Mouse (Mus musculus) forebrain, embryonic 16.5 days (tissue): ENCODE measurements around the gene Zfp865. TPM values are rescaled to one million over a fixed set of nuclear protein-coding genes. Genes with fewer than 3 reads are reported as not detected.

Experiments
- ATAC-seq: fragments of 200-750 bp; cut with Nextera tagmentation; 2 replicates; pipeline ENCODE4 v1.8.0; 2017; ENCODE audit warnings: mild to moderate bottlenecking, moderate library complexity
- H3K27ac ChIP-seq: fragments of 300-500 bp; sonication (generic); 2 replicates; pipeline ENCODE4 v1.5.1; 2014; ENCODE audit warnings: low read length, control low read depth
- H3K27me3 ChIP-seq: fragments of 300-500 bp; sonication (generic); replicated peaks from 2 replicates; pipeline ENCODE4 v1.6.1; 2014; ENCODE audit warnings: low read length; ENCODE audit not compliant: control insufficient read depth, insufficient read depth
- H3K36me3 ChIP-seq: fragments of 300-500 bp; sonication (generic); 2 replicates; pipeline ENCODE4 v1.6.1; 2014; ENCODE audit not compliant: control insufficient read depth, insufficient read depth
- H3K4me1 ChIP-seq: fragments of 300-500 bp; sonication (generic); replicated peaks from 2 replicates; pipeline ENCODE4 v1.6.1; 2014; ENCODE audit warnings: low read length; ENCODE audit not compliant: control insufficient read depth, insufficient read depth
- H3K4me2 ChIP-seq: fragments of 300-500 bp; sonication (generic); 2 replicates; pipeline ENCODE4 v1.6.1; 2014; ENCODE audit warnings: mild to moderate bottlenecking, low read length, control low read depth
- H3K4me3 ChIP-seq: fragments of 300-500 bp; sonication (generic); replicated peaks from 2 replicates; pipeline ENCODE4 v1.5.1; 2014; ENCODE audit warnings: mild to moderate bottlenecking, low read length, control low read depth
- H3K9ac ChIP-seq: fragments of 300-500 bp; sonication (generic); replicated peaks from 2 replicates; pipeline ENCODE4 v1.6.1; 2014; ENCODE audit warnings: low read depth, low read length, control low read depth
- H3K9me3 ChIP-seq: fragments of 300-500 bp; sonication (generic); 2 replicates; pipeline ENCODE4 v1.6.1; 2016; ENCODE audit warnings: low read length; ENCODE audit not compliant: control insufficient read depth
- WGBS: fragments of 180-500 bp; shearing (Covaris S2); extraction: QIAGEN DNeasy Blood & Tissue Kit; methylation state at CpG from one replicate; pipeline ENCODE4 v1.1.7; 2014; 5-methylcytosine and 5-hydroxymethylcytosine counted together
- polyA plus RNA-seq: library from polyadenylated mRNA; unstranded; fragments of >200 nt; fragmentation: Nextera tagmentation; extraction: Ambion mirVana; gene quantifications from 2 replicates; pipeline ENCODE4 v1.2.1, GENCODE M21; 2015

Gene Zfp865
- polyA plus RNA-seq, 1 experiment from 2014 or later, result 6.5 TPM

DNA sequence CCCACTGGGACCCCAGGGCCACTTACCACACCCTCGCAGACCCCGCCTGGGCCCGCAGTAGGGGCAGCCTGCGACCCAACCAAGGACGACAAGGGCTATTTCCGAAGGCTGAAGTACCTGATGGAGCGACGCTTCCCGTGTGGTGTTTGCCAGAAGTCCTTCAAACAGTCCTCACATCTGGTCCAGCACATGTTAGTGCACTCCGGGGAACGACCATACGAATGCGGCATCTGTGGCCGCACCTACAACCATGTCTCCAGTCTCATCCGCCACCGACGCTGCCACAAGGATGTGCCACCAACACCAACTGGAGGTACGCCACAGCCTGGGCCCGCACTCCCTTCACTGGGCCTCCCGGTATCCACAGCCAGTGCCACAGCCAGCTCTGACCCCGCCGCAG lies 9.4 kb downstream of the Zfp865 start:
- Histone ChIP-seq H3K36me3 (peaks cover 50% of the 10 kb centered on the region), H3K4me2 (no peak overlapping the region), H3K4me3 (no peak overlapping the region), H3K4me1 (no peaks in the 10 kb centered on the region), H3K27ac (no peak overlapping the region), H3K9ac (no peak overlapping the region), H3K9me3 (peaks cover 18% of the 10 kb centered on the region), H3K27me3 (no peaks in the 10 kb centered on the region)
- WGBS, result 96% methylated on average over 22 of the region's 22 CpGs
- no peak for ATAC-seq

DNA sequence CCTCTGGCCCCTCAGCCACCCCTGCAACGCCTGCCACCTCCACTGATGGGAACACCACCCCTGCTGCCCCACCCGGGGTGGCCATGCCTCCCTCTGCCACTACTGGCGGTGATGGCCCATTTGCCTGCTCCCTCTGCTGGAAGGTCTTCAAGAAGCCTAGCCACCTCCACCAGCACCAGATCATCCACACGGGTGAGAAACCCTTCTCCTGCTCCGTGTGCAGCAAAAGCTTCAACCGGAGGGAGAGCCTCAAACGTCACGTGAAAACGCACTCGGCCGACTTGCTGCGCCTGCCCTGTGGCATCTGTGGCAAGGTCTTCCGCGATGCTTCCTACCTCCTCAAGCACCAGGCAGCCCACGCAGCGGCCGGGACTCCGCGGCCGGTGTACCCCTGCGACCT lies 9.8 kb downstream of the Zfp865 start:
- Histone ChIP-seq H3K36me3 (peaks cover 51% of the 10 kb centered on the region), H3K27ac (no peak overlapping the region), H3K4me1 (no peaks in the 10 kb centered on the region), H3K27me3 (no peaks in the 10 kb centered on the region), H3K4me2 (no peak overlapping the region), H3K9ac (no peak overlapping the region), H3K4me3 (no peak overlapping the region), H3K9me3 (peaks cover 18% of the 10 kb centered on the region)
- WGBS, result 92% methylated on average over 21 of the region's 21 CpGs
- ATAC-seq, result no peak

DNA sequence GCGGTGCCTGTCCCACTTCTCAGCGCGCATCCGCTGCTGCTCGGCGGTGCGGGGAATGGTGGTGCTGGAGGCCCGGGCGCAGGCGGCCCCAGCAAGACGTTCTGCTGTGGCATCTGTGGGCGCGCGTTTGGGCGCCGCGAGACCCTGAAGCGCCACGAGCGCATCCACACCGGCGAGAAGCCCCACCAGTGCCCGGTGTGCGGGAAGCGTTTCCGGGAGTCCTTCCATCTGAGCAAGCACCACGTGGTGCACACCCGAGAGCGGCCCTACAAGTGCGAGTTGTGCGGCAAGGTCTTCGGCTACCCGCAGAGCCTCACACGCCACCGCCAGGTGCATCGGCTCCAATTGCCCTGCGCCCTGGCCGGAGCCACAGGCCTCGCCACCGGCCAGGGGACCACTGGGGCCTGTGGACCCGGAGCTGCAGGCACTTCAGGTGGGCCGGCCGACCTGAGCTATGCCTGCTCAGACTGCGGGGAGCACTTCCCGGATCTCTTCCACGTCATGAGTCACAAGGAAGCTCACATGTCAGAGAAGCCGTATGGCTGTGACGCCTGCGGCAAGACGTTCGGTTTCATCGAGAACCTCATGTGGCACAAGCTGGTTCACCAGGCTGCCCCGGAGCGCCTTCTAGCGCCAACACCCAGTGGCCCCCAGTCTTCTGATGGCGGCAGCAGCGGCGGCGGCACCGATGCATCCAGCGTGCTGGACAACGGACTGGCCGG lies 10.5 kb downstream of the Zfp865 start:
- H3K27me3 ChIP-seq, result no peaks in the 10 kb centered on the region
- peaks cover 53% of the 10 kb centered on the region for H3K36me3 ChIP-seq
- H3K4me3 ChIP-seq, result no peak overlapping the region
- H3K27ac ChIP-seq, result no peak overlapping the region
- peaks cover 18% of the 10 kb centered on the region for H3K9me3 ChIP-seq
- no peak overlapping the region for H3K4me2 ChIP-seq
- no peak overlapping the region for H3K9ac ChIP-seq
- no peak for ATAC-seq
- 86% methylated on average over 63 of the region's 63 CpGs for WGBS
- H3K4me1 ChIP-seq, result no peaks in the 10 kb centered on the region

DNA sequence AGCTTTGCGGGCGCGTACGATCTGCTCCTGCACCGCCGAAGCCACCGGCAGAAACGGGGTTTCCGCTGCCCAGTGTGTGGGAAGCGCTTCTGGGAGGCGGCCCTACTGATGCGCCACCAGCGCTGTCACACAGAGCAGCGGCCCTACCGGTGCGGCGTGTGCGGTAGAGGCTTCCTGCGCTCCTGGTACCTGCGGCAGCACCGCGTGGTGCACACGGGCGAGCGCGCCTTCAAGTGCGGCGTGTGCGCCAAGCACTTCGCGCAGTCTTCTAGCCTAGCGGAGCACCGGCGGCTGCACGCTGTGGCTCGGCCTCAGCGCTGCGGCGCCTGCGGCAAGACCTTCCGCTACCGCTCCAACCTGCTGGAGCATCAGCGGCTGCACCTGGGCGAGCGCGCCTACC lies 11.3 kb downstream of the Zfp865 start:
- no peaks in the 10 kb centered on the region for H3K27me3 ChIP-seq
- no peak overlapping the region for H3K4me3 ChIP-seq
- H3K36me3 ChIP-seq, result peaks cover 54% of the 10 kb centered on the region
- no peak overlapping the region for H3K9ac ChIP-seq
- H3K27ac ChIP-seq, result no peak overlapping the region
- ATAC-seq, result 0 out of 2 replicates have a peak, but pooled peaks have one; percentile 19
- peaks cover 18% of the 10 kb centered on the region for H3K9me3 ChIP-seq
- WGBS, result 79% methylated on average over 46 of the region's 46 CpGs
- no peak overlapping the region for H3K4me2 ChIP-seq
- H3K4me1 ChIP-seq, result no peaks in the 10 kb centered on the region

DNA sequence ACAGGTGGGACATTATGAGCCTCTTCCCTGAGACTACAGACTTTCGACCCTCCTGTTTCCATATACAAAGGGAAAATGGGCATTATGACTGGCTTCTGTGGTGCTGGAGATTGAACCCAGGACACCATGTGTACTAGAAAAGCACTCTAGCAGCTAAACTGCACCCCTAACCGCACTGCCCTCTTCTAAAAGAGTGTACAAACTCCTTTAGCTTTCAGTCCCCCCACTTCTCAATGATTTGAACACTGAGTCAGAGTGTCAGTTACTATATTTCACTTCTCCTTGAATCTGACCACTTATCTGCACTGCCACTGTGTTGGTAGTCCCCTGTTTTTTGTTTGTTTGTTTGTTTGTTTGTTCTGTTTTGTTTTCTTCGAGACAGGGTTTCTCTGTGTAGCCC lies 13.6 kb downstream of the Zfp865 start, which contains the start of gene 4632433K11Rik:
4632433K11Rik (plus strand) TSS at position 301 of the 400 bp plus-strand sequence.
- no peak within 1 kb of the TSS for H3K4me3 ChIP-seq
- H3K9me3 ChIP-seq, result peaks cover 18% of the 10 kb centered on the region
- H3K9ac ChIP-seq, result no peak within 1 kb of the TSS
- peaks cover 53% of the 10 kb centered on the region for H3K36me3 ChIP-seq
- no peak within 1 kb of the TSS for H3K27ac ChIP-seq
- H3K4me1 ChIP-seq, result peaks cover 9% of the 10 kb centered on the region
- 94% methylated on average over 3 of the region's 3 CpGs for WGBS
- ATAC-seq, result no peak
- H3K4me2 ChIP-seq, result no peak within 1 kb of the TSS
- no peaks in the 10 kb centered on the region for H3K27me3 ChIP-seq

DNA sequence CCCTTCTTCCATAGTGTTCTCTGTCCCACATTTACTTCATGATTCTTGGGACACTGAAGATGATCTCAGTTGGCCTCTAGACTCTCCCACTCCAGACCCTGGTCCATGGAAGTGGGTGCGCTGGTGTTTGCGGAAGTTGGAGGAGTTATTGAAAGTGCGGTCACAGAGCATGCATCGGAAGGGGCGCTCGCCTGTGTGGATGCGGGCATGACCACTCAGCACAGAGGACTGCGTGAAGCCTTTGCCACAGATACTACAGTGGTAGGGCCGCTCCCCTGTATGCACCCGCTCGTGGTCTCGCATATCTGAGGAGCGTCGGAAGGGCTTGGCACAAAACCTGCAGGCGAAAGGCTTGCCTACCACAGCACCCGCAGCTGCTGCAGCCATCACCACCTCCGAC lies 15.5 kb downstream of the Zfp865 start:
- Histone ChIP-seq H3K4me2 (no peak overlapping the region), H3K27me3 (no peaks in the 10 kb centered on the region), H3K4me3 (no peak overlapping the region), H3K4me1 (peaks cover 16% of the 10 kb centered on the region), H3K36me3 (peaks cover 35% of the 10 kb centered on the region), H3K9ac (no peak overlapping the region), H3K27ac (no peak overlapping the region), H3K9me3 (peaks cover 9% of the 10 kb centered on the region)
- WGBS, result 96% methylated on average over 17 of the region's 17 CpGs
- no peak for ATAC-seq

DNA sequence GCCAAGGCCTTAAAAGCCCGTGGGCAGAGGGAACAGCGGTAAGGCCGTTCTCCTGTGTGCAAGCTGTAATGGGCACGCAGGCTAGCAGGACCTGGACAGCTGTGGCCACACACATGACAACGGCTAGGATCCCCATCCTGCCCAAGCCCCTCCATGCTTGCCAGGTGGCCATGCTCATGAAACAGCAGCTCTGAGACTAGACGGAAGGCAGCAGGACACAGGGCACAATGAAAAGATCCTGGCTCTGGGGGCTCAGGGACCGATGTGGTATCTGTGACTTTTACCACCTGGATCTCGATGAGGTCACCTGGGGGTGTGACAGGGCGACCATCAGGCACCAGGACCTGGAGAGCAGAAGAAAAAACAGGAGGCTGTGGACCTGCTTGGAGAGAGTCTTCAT lies 16.0 kb downstream of the Zfp865 start:
- Histone ChIP-seq H3K4me1 (peaks cover 16% of the 10 kb centered on the region), H3K27ac (no peak overlapping the region), H3K9ac (no peak overlapping the region), H3K4me3 (no peak overlapping the region), H3K36me3 (peaks cover 30% of the 10 kb centered on the region), H3K27me3 (no peaks in the 10 kb centered on the region), H3K9me3 (peaks cover 4% of the 10 kb centered on the region), H3K4me2 (no peak overlapping the region)
- no peak for ATAC-seq
- 92% methylated on average over 9 of the region's 9 CpGs for WGBS

DNA sequence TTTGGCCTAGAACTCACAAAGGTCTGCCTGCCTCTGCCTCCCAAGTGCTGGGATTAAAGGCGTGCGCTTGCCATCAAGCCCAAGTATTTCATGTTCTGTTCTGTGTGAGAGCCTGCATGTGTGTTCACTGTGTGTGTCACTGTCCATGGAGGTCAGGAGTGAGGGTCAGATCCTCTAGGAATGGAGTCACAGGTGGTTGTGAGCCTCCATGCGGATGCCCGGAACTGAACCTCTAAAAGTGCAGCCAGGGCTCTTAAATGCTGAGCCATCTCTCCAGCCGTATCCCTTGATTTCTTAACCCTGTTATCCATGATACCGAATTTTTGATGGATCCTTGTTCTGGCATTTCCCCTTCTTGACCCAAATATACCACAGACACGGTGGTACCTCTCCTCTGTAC lies 16.9 kb downstream of the Zfp865 start:
- H3K4me1 ChIP-seq, result peaks cover 16% of the 10 kb centered on the region
- no peak for ATAC-seq
- H3K9ac ChIP-seq, result no peak overlapping the region
- peaks cover 21% of the 10 kb centered on the region for H3K36me3 ChIP-seq
- H3K27ac ChIP-seq, result no peak overlapping the region
- no peak overlapping the region for H3K4me3 ChIP-seq
- H3K27me3 ChIP-seq, result no peaks in the 10 kb centered on the region
- WGBS, result 93% methylated on average over 7 of the region's 7 CpGs
- no peak overlapping the region for H3K4me2 ChIP-seq
- H3K9me3 ChIP-seq, result no peaks in the 10 kb centered on the region

DNA sequence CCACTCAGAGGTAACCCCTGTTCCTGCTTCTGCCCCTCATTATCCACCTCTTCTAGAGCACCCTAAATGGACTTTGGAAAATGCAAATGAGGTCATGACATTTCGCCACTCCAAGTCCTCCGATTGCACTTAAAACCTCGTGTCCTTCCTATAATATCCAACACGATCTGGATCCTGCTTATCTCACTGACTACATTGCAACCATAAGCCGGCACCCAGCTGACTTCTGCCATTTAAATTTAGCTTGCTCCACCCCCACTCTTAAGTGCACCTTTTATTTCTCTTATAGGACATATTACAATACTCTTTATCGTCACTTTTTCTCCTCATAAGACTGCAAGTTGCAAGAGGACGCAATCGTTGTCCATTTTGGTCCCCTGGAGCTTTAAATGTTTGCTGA lies 17.3 kb downstream of the Zfp865 start:
- Histone ChIP-seq H3K4me2 (peak overlapping the region; percentile 69), H3K27me3 (no peaks in the 10 kb centered on the region), H3K4me1 (peaks cover 16% of the 10 kb centered on the region), H3K9ac (no peak overlapping the region), H3K4me3 (peak overlapping the region; percentile 84), H3K27ac (peak overlapping the region; percentile 96), H3K9me3 (no peaks in the 10 kb centered on the region), H3K36me3 (peaks cover 17% of the 10 kb centered on the region)
- 88% methylated on average over 8 of the region's 8 CpGs for WGBS
- ATAC-seq, result no peak
